Mouse (Mus musculus) E14TG2a.4 (cell line): Measurements from ENCODE around the gene Palm.

ENCODE experiments used
- CTCF ChIP-seq: conservative IDR thresholded peaks from 2 replicates; pipeline ENCODE4 v1.5.1; 2014; ENCODE audit warnings: low read length
- NANOG ChIP-seq: IDR thresholded peaks from 2 replicates; pipeline ENCODE4 v1.6.1; 2014; ENCODE audit warnings: borderline replicate concordance, low read length, mixed read lengths
- POU5F1 ChIP-seq: IDR thresholded peaks from 2 replicates; pipeline ENCODE4 v1.6.1; 2014; ENCODE audit warnings: low read length, borderline replicate concordance

DNA sequence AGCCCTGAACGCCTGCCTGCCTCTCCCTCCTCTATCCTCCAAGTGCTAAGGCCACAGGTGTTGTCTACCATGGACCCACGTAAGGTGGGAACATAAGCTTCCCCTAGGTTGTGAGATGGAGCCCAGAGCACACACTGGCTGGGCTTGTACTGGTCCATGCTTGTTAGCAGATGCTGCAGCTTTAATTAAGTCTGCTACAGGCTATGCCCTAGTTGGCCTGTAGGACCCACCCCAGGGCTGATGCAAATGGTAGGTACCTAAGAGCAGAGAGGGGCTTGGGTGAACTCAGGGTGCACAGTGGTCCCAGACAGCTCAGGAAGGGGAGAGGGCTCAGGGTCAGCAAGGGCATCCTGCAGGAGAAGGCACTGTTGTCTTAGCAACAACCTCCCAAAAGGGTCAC is 3.8 kb upstream of the Palm start:
- TF ChIP-seq CTCF = no peak
- TF ChIP-seq NANOG = no peak
- TF ChIP-seq POU5F1 = no peak
